Mouse (Mus musculus): ENCODE measurements around the gene Serpinb3d. TPM values are rescaled to one million over a fixed set of nuclear protein-coding genes. Genes with fewer than 3 reads are reported as not detected.
"Not testable (repeated sequence)": the region's sequence is repeated elsewhere in the genome, so short reads cannot be mapped to it uniquely, and the experiment has no call there.

Serpinb3d gene
- polyA plus RNA-seq (2015; fragmentation: Nextera tagmentation; extraction: Ambion mirVana), result not detected in 2 replicates

- no peak within 1 kb of the TSS for H3K27ac ChIP-seq
- H3K4me3 ChIP-seq, result no peak within 1 kb of the TSS
- no peaks in the 10 kb centered on the region for H3K27me3 ChIP-seq
- no peak within 1 kb of the TSS for H3K4me2 ChIP-seq
- H3K4me1 ChIP-seq, result no peaks in the 10 kb centered on the region
- no peak for ATAC-seq
- H3K36me3 ChIP-seq (ENCODE audit: poor library complexity, severe bottlenecking), result no peaks in the 10 kb centered on the region
- no peak within 1 kb of the TSS for H3K9ac ChIP-seq
- H3K9me3 ChIP-seq (replicated peaks), result no peaks in the 10 kb centered on the region
These were observed at the start of gene Serpinb3d for GRCm38 (mm10) chr1:107083406-107083805. Serpinb3d (minus strand) TSS chr1:107083506.

- not testable (repeated sequence) for H3K9ac ChIP-seq; H3K27me3 ChIP-seq; H3K4me2 ChIP-seq; H3K9me3 ChIP-seq (replicated peaks); H3K4me1 ChIP-seq; H3K36me3 ChIP-seq (ENCODE audit: poor library complexity, severe bottlenecking); H3K4me3 ChIP-seq; H3K27ac ChIP-seq; ATAC-seq
These were observed 44.1 kb upstream of the Serpinb3d start for GRCm38 (mm10) chr1:107127453-107127852.

GRCm38 (mm10) chr1:107098417-107098816 is 15.1 kb upstream of the Serpinb3d start:
- Histone ChIP-seq H3K4me2 (no peak overlapping the region), H3K9me3 (replicated peaks) (no peaks in the 10 kb centered on the region), H3K27me3 (no peaks in the 10 kb centered on the region), H3K4me3 (no peak overlapping the region), H3K27ac (no peak overlapping the region), H3K9ac (no peak overlapping the region), H3K4me1 (no peaks in the 10 kb centered on the region), H3K36me3 (ENCODE audit: poor library complexity, severe bottlenecking) (no peaks in the 10 kb centered on the region)
- no peak for ATAC-seq
- 85% methylated on average over 2 of the region's 2 CpGs for WGBS

GRCm38 (mm10) chr1:107052203-107052602 is 31.1 kb downstream of the Serpinb3d start, which contains the start of gene Serpinb3a:
Serpinb3a (minus strand) TSS chr1:107052303.
- no peak within 1 kb of the TSS for H3K4me3 ChIP-seq
- 89% methylated on average over 1 of the region's 1 CpGs for WGBS
- H3K36me3 ChIP-seq (ENCODE audit: poor library complexity, severe bottlenecking), result no peaks in the 10 kb centered on the region
- H3K27me3 ChIP-seq, result no peaks in the 10 kb centered on the region
- ATAC-seq, result no peak
- H3K27ac ChIP-seq, result no peak within 1 kb of the TSS
- H3K4me1 ChIP-seq, result no peaks in the 10 kb centered on the region
- no peak within 1 kb of the TSS for H3K4me2 ChIP-seq
- no peaks in the 10 kb centered on the region for H3K9me3 ChIP-seq (replicated peaks)
- H3K9ac ChIP-seq, result no peak within 1 kb of the TSS

- not testable (repeated sequence) for ATAC-seq; H3K9ac ChIP-seq; H3K9me3 ChIP-seq (replicated peaks); H3K4me3 ChIP-seq; H3K27me3 ChIP-seq; H3K36me3 ChIP-seq (ENCODE audit: poor library complexity, severe bottlenecking); H3K4me2 ChIP-seq; H3K4me1 ChIP-seq; H3K27ac ChIP-seq
- 91% methylated on average over 3 of the region's 3 CpGs for WGBS
These were observed 49.1 kb downstream of the Serpinb3d start for GRCm38 (mm10) chr1:107034236-107034635.

Other genes with a start within 250 kb of the Serpinb3d start
- gene Serpinb5, start 222.3 kb downstream of the Serpinb3d start, polyA plus RNA-seq (2015; fragmentation: Nextera tagmentation; extraction: Ambion mirVana), result not detected in 2 replicates
- gene Serpinb12, start 149.1 kb downstream of the Serpinb3d start, polyA plus RNA-seq (2015; fragmentation: Nextera tagmentation; extraction: Ambion mirVana), result not detected in 2 replicates
- not detected in 2 replicates for gene Serpinb13, start 102.5 kb downstream of the Serpinb3d start, polyA plus RNA-seq (2015; fragmentation: Nextera tagmentation; extraction: Ambion mirVana)
- gene Serpinb3a, start 31.2 kb downstream of the Serpinb3d start, polyA plus RNA-seq (2015; fragmentation: Nextera tagmentation; extraction: Ambion mirVana), result not detected in 2 replicates
- gene Serpinb3b, start 194.9 kb upstream of the Serpinb3d start, polyA plus RNA-seq (2015; fragmentation: Nextera tagmentation; extraction: Ambion mirVana), result not detected in 2 replicates
- not detected in 2 replicates for gene Serpinb3c, start 194.9 kb upstream of the Serpinb3d start, polyA plus RNA-seq (2015; fragmentation: Nextera tagmentation; extraction: Ambion mirVana)

Measured in forebrain, embryonic 13.5 days (tissue).